Mouse (Mus musculus): Measurements from ENCODE around the gene Tex47. TPM values are rescaled to one million over a fixed set of nuclear protein-coding genes. Genes with fewer than 3 reads are reported as not detected.
A peak's percentile ranks its signal among the peaks of the same experiment; 100 is the strongest.

Gene Tex47
- not detected for total RNA-seq (2021)
- long read RNA-seq, experiment 1: 0 reads
- long read RNA-seq, experiment 2: 0 reads

- DNase-seq: no peak
Observed at GRCm38 (mm10) chr5:7303819-7304218, at the start of gene Tex47. Gene Tex47 (plus strand): TSS chr5:7304119.

- DNase-seq: no peak
Observed at GRCm38 (mm10) chr5:7276659-7277455, 27.1 kb upstream of the Tex47 start.

GRCm38 (mm10) chr5:7284336-7284735, 19.6 kb upstream of the Tex47 start:
- DNase-seq: no peak

GRCm38 (mm10) chr5:7302969-7303368, 950 bp upstream of the Tex47 start:
- DNase-seq: no peak

- DNase-seq: no peak
Observed at GRCm38 (mm10) chr5:7325594-7325993, 21.7 kb downstream of the Tex47 start.

- DNase-seq: peak; percentile 3 to 9
Observed at GRCm38 (mm10) chr5:7344145-7345010, 40.5 kb downstream of the Tex47 start, which contains the start of gene Zfp804b. Gene Zfp804b (minus strand): TSS chr5:7344756.

- no peak for DNase-seq
Observed at GRCm38 (mm10) chr5:7345011-7345389, 41.1 kb downstream of the Tex47 start.

Other genes starting within 250 kb of the Tex47 start
- gene Zfp804b, start 40.6 kb downstream of the Tex47 start, total RNA-seq (2021): not detected